Mouse (Mus musculus): ENCODE measurements at regions not wholly inside any gene's neighbourhood (a gene's known extent, or its start where the extent isn't known, plus 50 kb on each side); places are given as distances from the start of the nearest gene placed in this dataset.

DNA sequence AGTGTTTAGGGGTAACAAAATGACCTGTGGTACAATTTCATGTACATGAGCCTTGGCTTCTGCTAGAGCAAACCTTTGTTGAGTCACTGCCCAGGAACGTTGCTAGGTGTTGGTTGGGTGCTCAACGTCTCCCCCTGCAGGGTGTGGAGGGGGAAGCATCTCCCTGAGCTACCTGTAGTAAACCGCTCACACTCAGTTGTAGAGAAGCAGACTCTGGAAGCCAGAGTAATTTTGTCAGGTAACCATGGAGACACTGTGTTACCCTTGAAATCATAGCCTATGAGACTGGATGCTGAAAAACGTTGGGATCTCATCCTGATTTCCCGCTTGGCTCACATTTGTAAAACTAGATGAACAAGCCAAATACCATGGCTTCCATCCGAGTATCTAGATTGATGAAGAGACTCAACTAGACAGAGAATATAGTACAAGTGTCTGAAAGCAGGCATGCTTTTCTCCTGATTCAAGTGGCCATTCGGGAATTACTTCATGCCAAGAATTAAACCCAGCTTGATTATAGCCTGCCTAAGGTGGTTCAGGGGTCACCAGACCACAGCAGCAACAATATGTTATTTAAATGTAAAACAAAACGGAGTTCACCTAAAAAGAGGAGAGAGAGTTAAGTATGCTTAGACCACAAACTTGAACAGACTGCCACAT is 63.7 kb upstream of the Ctla4 start:
- ATAC-seq (replicated peaks; ENCODE audit: insufficient number of reproducible peaks, low FRiP score, low TSS enrichment, poor library complexity, severe bottlenecking), result peak; percentile 82

DNA sequence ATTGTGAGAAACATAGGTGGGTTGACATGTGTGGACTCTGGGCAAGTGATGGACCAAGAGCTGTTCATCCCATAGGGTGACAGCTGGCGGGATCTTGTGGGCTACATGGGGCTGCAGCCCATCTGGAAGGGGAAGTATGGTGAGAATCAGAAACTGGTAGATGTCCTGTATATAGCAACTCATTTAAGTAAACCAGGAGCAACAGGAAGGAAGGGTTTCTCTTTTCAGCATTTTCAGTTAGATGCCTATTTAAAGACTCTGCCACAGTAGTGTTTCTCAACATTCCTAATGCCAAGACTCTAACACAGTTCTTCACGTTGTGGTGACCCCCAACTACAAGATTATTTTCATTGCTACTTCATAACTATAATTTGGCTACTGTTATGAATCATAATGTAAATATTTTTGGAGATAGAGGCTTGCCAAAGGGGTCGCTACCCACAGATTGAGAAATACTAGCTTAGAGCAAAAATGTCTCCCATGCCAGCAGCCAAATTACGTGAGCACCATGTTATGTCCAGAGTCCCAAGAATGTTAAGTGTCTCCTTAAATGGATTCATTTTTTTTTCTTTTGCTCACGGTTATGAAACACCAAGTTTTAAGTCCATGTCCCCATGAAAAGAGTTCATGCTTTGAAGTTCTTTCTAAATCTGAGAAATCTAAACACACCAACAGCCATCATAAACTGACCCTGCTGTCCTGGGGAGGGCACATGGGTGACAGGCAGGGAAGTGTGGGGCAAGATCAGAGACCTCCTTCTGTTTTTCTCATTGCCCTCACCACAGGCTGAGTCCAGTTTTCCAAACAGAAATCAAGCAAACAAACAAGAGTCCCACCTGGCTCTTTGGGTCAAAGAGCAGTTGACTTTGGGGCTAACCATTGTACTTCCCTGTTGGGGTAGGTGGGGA is 62.3 kb upstream of the Ctla4 start:
- no peak for ATAC-seq (replicated peaks; ENCODE audit: insufficient number of reproducible peaks, low FRiP score, low TSS enrichment, poor library complexity, severe bottlenecking)

DNA sequence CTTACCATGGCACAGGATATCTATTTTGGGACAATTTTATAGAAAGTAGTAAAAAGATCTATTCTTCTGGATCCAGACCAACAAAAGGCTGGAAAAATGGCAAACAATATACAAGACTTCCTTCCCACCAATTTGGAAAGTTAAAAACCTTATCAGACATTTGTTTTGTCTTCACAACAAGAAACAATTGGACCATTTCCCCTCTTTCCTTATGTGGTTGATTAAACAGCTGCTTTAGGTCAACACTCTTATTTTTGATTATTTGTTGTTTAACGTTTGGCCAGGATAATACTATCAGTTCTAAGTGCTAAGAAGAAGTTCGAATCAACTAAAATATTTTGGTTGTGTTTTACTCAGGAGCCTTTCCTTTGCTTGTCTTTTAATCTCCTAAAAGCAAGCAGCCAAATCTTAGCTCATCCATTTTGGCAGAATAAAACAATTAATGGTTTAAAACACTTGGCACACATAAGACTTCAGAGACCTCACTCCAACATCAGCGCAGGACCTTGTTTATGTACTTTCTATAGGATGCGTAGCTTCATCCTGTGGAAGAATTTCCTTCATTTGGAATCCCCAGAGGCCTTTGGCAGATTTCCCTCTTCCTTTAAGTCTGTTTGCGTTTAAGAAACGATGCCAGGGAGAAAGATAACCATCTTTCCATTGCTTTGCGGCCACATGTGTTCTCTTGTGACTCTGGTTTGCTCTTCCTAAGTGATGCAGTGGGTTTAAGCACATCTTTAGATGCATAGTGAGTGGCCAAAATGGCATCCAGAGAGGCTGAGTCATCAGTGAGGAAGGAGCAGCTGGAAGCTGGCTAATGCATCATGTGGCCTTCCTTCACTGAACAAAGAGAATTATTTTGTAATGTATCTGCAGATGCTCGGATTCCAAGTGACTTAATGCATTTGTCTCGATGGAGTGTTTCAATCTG is 61.3 kb upstream of the Ctla4 start:
- no peak for ATAC-seq (replicated peaks; ENCODE audit: insufficient number of reproducible peaks, low FRiP score, low TSS enrichment, poor library complexity, severe bottlenecking)

- ATAC-seq (replicated peaks; ENCODE audit: insufficient number of reproducible peaks, low FRiP score, low TSS enrichment, poor library complexity, severe bottlenecking), result no peak
These were observed 59.8 kb upstream of the Ctla4 start for GRCm38 (mm10) chr1:60826981-60827380.

DNA sequence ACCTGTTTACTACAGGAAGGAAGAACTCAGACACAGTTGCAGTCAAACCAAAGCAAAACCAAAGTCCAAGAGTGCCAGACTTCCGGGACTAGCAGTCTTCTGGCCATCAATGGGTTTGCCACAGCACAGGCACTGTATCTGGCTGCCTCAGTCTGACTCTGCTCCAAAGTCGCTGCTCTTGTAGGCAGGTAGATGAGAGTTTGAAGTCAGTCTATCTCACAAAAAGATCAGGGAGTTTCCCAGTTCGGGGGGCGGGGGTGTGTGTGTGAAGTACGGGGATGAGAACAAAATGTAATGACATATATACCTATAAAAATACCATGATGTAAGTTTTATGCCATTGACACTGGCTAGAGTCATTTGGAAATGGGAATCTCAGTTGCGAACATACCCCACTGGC is 58.6 kb upstream of the Ctla4 start:
- no peak for ATAC-seq (replicated peaks; ENCODE audit: insufficient number of reproducible peaks, low FRiP score, low TSS enrichment, poor library complexity, severe bottlenecking)

DNA sequence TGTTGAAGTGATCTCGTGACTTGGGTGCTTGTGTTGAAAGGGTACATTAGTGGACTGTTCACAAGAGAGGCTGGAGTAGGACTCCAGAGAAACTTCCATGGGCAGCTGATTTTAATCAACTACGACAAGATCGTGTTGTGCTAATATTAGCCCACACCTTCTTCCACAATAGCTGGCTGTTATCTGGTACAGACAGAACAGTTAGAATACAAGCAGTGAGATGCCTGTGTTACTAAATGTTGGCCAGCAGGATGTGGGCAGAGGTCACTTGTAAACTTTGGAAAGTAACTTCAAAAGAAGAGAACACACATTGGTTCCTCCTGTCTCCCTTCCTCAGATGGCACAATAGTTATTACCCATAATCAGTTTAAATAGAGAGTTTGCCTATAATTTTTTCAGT is 57.0 kb upstream of the Ctla4 start:
- no peak for ATAC-seq (replicated peaks; ENCODE audit: insufficient number of reproducible peaks, low FRiP score, low TSS enrichment, poor library complexity, severe bottlenecking)

- no peak for ATAC-seq (replicated peaks; ENCODE audit: insufficient number of reproducible peaks, low FRiP score, low TSS enrichment, poor library complexity, severe bottlenecking)
These were observed 53.1 kb upstream of the Ctla4 start for GRCm38 (mm10) chr1:60833668-60834067.

Measured in monocyte, adult 5-6 weeks (primary cell).